Mouse (Mus musculus) forebrain, postnatal 0 days (tissue): ENCODE measurements around the gene Simc1. TPM values are rescaled to one million over a fixed set of nuclear protein-coding genes. Genes with fewer than 3 reads are reported as not detected.
A peak's percentile ranks its signal among the peaks of the same experiment; 100 is the strongest.

Source experiments
- ATAC-seq: fragments of 200-750 bp; cut with Nextera tagmentation; 2 replicates; pipeline ENCODE4 v1.8.0; 2017; ENCODE audit warnings: mild to moderate bottlenecking, moderate library complexity
- DNase-seq: peaks from one replicate; pipeline ENCODE4 v3.0.0-alpha.2; 2015
- H3K27ac ChIP-seq: fragments of 300-500 bp; sonication (generic); 2 replicates; pipeline ENCODE4 v1.5.1; 2014; ENCODE audit warnings: low read depth, mild to moderate bottlenecking, antibody characterized with exemption, low read length, moderate library complexity, mixed read lengths
- H3K27me3 ChIP-seq: fragments of 300-500 bp; sonication (generic); 2 replicates; pipeline ENCODE4 v1.6.1; 2014; ENCODE audit warnings: mild to moderate bottlenecking, low read length, mixed read lengths; ENCODE audit not compliant: insufficient read depth
- H3K36me3 ChIP-seq: fragments of 300-500 bp; sonication (generic); 2 replicates; pipeline ENCODE4 v1.6.1; 2014; ENCODE audit warnings: mild to moderate bottlenecking, moderate library complexity; ENCODE audit not compliant: insufficient read depth
- H3K4me1 ChIP-seq: fragments of 300-500 bp; sonication (generic); 2 replicates; pipeline ENCODE4 v1.6.1; 2014; ENCODE audit warnings: antibody characterized with exemption; ENCODE audit not compliant: insufficient read depth
- H3K4me2 ChIP-seq: fragments of 300-500 bp; sonication (generic); 2 replicates; pipeline ENCODE4 v1.6.1; 2014; ENCODE audit warnings: low read depth, mild to moderate bottlenecking, moderate library complexity
- H3K4me3 ChIP-seq: fragments of 300-500 bp; sonication (generic); 2 replicates; pipeline ENCODE4 v1.5.1; 2014; ENCODE audit warnings: low read depth, low read length, mixed read lengths
- H3K9ac ChIP-seq: fragments of 300-500 bp; sonication (generic); 2 replicates; pipeline ENCODE4 v1.6.1; 2014; ENCODE audit warnings: mild to moderate bottlenecking
- H3K9me3 ChIP-seq: fragments of 300-500 bp; sonication (generic); 2 replicates; pipeline ENCODE4 v1.6.1; 2016; ENCODE audit warnings: low read length
- CTCF ChIP-seq: sonication (generic); IDR thresholded peaks from 2 replicates; pipeline ENCODE4 v1.5.1; 2016; ENCODE audit warnings: antibody characterized with exemption, control low read depth, low read depth
- WGBS: fragments of 180-500 bp; shearing (Covaris S2); extraction: QIAGEN DNeasy Blood & Tissue Kit; methylation state at CpG from one replicate; pipeline ENCODE4 v1.1.7; 2014; 5-methylcytosine and 5-hydroxymethylcytosine counted together
- polyA plus RNA-seq: library from polyadenylated mRNA; unstranded; fragments of >200 nt; fragmentation: Nextera tagmentation; extraction: Ambion mirVana; gene quantifications from 2 replicates; pipeline ENCODE4 v1.2.1, GENCODE M21; 2015
- total RNA-seq: library from RNA; depleted of rRNA; stranded (reverse); fragments of >200 nt; gene quantifications from 2 replicates; pipeline ENCODE4 v1.2.3, GENCODE M21; 2014

Simc1 gene
- total and polyA plus RNA-seq, 2 experiments from 2014 or later = 9.1 to 21.7 TPM

DNA sequence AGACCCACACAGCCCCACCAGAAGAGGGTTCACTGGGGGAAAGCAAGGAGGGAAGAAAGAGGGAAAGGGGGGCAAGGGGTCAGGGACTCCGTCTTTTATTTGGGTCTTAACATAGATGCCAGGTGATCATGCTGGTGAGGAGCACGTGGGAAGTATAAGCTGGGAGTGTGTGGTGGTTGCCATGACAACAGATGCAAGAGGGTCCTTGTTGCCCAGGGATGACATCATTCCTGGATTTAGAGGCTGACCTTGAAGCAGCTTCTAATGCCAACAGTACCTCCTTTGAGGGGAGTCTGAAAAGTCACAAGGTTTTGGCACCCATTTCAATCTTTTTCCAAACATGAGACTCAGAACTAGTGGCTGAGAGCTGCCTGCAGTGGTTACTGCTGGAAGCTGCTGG lies 68.1 kb downstream of the Simc1 start:
- no peaks in the 10 kb centered on the region for H3K36me3 ChIP-seq
- TF ChIP-seq CTCF = no peak
- H3K4me3 ChIP-seq = no peak overlapping the region
- peaks cover 11% of the 10 kb centered on the region; the same call in 1 of the 2 replicates for H3K4me1 ChIP-seq
- no peaks in the 10 kb centered on the region for H3K27me3 ChIP-seq
- 18% methylated on average over 2 of the region's 2 CpGs for WGBS
- ATAC-seq (no peak), DNase-seq (peak; percentile 39)
- H3K9me3 ChIP-seq = no peaks in the 10 kb centered on the region
- no peak overlapping the region for H3K9ac ChIP-seq
- no peak overlapping the region for H3K4me2 ChIP-seq
- H3K27ac ChIP-seq = no peak overlapping the region

DNA sequence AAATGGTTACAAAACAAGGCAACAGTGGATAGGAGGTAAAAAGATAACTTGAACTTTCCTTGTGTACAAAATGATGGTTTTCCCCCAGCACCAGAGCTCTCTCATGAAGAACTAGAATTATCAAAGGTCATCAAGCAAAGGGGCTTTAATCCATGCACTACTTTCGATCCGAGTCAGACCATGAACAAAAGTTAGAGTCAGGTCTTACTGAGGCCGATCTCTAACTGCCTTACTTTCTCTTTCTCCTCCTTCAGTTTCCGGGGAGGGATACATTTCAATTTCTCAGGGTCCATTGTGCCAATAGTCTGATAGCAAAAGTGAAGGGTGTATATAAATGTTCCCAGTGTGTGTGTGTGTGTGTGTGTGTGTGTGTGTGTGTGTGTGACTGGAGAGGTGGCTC lies 69.0 kb downstream of the Simc1 start:
- Histone ChIP-seq H3K9me3 (no peaks in the 10 kb centered on the region), H3K4me2 (no peak overlapping the region), H3K27me3 (no peaks in the 10 kb centered on the region), H3K36me3 (no peaks in the 10 kb centered on the region), H3K4me1 (peaks cover 11% of the 10 kb centered on the region; the same call in 1 of the 2 replicates), H3K4me3 (no peak overlapping the region), H3K9ac (no peak overlapping the region), H3K27ac (no peak overlapping the region)
- DNase-seq (no peak), ATAC-seq (no peak)
- 78% methylated on average over 4 of the region's 4 CpGs for WGBS
- no peak for TF ChIP-seq CTCF

DNA sequence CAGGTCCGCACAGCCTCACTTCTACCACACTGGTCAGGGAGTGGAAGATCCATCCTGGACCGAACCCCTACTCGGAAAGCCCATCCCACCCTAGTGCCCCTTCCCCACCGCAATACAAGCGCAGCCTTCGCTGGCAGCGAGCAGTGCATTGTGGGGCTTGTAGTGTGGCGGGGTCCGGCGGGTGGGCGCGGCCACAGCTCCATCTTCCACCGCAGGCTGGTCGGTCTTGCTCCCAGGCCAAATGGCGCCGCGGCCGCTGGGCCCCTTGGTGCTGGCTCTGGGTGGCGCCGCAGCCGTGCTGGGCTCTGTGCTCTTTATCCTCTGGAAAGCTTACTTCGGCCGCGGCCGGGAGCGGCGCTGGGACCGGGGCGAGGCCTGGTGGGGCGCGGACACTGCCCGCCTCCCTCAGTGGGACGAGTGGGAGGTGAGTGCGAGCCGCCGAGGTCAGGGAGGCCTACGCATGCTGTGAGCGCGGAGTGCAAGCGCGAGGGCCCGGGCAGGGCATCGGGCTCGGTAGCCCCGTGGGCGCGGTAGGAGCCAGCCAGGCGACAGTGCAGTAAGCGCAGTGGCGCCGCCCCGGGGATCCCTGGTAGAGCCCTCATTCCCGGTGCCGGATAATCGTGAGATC lies 71.4 kb downstream of the Simc1 start, which contains the start of gene Arl10:
Gene Arl10, plus strand, starts transcription at position 162 of the 628 bp plus-strand sequence.
- WGBS = 1% methylated on average over 55 of the region's 55 CpGs
- DNase-seq (peak; percentile 84), ATAC-seq (peak; percentile 95)
- Histone ChIP-seq H3K27ac (peak within 1 kb of the TSS; percentile 81), H3K4me3 (peak within 1 kb of the TSS; percentile 99), H3K9ac (peak within 1 kb of the TSS; percentile 87), H3K27me3 (no peaks in the 10 kb centered on the region), H3K4me1 (peaks cover 11% of the 10 kb centered on the region; the same call in 1 of the 2 replicates), H3K9me3 (no peaks in the 10 kb centered on the region), H3K36me3 (peaks cover 13% of the 10 kb centered on the region), H3K4me2 (peak within 1 kb of the TSS; percentile 88)
- peak; percentile 54 for TF ChIP-seq CTCF

DNA sequence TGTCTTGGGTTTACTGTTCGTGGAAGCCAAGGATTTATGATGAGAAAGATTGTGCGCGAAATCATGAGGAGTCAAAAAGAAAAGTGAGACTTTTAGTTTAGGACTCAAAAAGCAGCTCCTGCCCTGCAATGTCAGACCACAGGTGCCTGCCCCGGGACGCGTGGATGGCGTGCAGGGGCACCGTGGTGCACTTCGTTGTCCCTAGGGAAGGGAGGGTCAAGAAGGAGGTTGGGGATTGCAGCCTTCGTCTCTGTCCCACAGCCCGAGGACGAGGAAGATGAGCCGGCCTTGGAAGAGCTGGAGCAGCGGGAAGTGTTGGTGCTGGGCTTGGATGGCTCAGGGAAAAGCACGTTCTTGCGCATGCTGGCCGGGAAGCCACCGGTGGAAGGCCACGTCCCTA lies 71.9 kb downstream of the Simc1 start:
- Histone ChIP-seq H3K27ac (peak overlapping the region; percentile 81), H3K4me1 (peaks cover 11% of the 10 kb centered on the region; the same call in 1 of the 2 replicates), H3K27me3 (no peaks in the 10 kb centered on the region), H3K9ac (peak overlapping the region; percentile 87), H3K36me3 (peaks cover 16% of the 10 kb centered on the region), H3K4me3 (peak overlapping the region; percentile 99), H3K9me3 (no peaks in the 10 kb centered on the region), H3K4me2 (peak overlapping the region; percentile 88)
- WGBS = 2% methylated on average over 19 of the region's 19 CpGs
- no peak for DNase-seq
- no peak for TF ChIP-seq CTCF
- ATAC-seq = peak; percentile 8

DNA sequence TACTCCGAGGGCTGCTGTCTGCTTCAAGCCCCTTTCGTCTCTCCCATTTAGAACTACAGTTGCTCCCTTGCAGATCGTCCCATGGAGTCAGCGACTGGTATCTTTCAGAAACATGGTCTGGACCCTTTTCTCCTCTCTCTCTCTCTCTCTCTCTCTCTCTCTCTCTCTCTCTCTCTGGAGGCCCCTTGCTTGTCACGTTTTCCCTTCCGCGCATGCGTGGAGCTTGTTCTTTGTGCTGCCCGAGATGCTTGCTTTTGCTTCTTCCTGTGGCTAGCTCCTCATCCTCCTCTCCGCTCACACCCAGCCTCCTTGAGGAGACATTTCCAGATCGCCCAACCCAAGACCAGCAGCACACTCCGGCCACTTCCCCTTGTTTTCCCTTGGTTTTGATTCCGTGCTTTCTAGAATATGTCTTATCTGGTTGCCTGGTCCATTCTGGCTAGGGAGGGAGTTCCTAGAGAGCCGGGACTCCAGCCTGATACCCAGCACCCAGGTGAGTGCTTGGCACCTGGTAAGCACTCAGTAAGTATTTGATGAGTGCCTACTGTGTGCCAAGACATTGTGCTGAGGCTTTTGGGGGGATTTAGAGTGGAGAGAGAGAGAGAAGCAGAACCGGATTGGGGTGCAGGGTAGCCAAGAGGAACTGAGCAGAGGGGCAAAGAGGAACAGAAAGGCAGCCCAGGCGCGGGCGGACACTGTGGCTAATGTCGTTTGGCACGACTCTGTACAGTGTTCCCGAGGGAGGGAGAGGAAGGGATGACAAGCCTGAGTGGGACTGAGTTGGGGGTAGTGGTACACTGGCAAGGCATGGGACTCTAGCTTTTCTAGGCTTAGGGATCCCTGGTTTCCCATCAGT lies 74.3 kb downstream of the Simc1 start:
- H3K9me3 ChIP-seq = no peaks in the 10 kb centered on the region
- ATAC-seq (no peak), DNase-seq (no peak)
- H3K4me1 ChIP-seq = peaks cover 11% of the 10 kb centered on the region; the same call in 1 of the 2 replicates
- H3K36me3 ChIP-seq = peaks cover 36% of the 10 kb centered on the region
- H3K27ac ChIP-seq = no peak overlapping the region
- no peak overlapping the region for H3K4me2 ChIP-seq
- no peak for TF ChIP-seq CTCF
- H3K4me3 ChIP-seq = no peak overlapping the region
- WGBS = 83% methylated on average over 21 of the region's 21 CpGs
- no peaks in the 10 kb centered on the region for H3K27me3 ChIP-seq
- no peak overlapping the region for H3K9ac ChIP-seq

DNA sequence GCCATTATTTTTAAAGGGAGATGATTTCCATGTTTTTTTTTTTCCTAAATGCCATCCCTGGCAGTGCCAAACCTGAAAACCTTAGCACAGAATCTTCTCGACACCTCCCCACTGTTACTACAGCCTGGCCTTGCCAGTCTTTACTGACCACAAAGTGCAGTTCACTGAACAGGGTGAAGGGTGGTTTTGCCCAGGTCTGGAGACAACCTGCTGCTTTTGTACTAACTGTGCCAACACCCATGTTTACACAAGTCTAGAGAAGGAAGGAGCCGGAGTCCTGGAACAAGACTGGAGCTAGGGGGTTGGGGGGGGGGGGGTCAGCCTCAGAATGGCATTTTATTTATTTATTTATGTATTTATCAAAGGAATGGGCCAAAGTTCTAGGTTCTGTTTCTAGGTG lies 77.8 kb downstream of the Simc1 start:
- ATAC-seq (no peak), DNase-seq (no peak)
- TF ChIP-seq CTCF = no peak
- Histone ChIP-seq H3K9me3 (no peaks in the 10 kb centered on the region), H3K4me3 (no peak overlapping the region), H3K9ac (no peak overlapping the region), H3K4me1 (no peaks in the 10 kb centered on the region), H3K4me2 (no peak overlapping the region), H3K27me3 (no peaks in the 10 kb centered on the region), H3K36me3 (peaks cover 68% of the 10 kb centered on the region), H3K27ac (no peak overlapping the region)
- 74% methylated on average over 2 of the region's 2 CpGs for WGBS

DNA sequence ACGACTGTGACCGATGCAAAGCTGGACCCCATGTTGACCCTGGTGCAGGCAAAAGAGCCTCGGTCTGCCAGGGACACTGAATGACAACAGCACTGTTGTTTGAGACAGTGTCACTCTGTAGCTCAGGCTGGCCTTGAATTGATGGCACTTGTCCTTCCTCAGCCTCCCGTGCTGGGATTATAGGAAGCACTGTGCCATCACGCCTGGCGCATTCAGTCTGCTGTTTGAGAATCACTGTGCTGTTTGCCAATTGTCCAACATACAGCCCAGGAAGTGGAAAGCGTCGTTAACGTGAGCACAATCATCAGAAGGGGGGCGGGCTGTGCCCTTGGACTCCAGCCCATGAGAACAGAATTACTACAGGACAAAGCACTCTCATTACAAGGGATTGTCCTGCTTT lies 78.5 kb downstream of the Simc1 start:
- Histone ChIP-seq H3K4me2 (no peak overlapping the region), H3K4me1 (no peaks in the 10 kb centered on the region), H3K27me3 (no peaks in the 10 kb centered on the region), H3K4me3 (no peak overlapping the region), H3K9ac (no peak overlapping the region), H3K27ac (no peak overlapping the region), H3K9me3 (no peaks in the 10 kb centered on the region), H3K36me3 (peaks cover 71% of the 10 kb centered on the region)
- WGBS = 36% methylated on average over 10 of the region's 10 CpGs
- ATAC-seq (no peak), DNase-seq (no peak)
- no peak for TF ChIP-seq CTCF
